Mouse (Mus musculus) neutrophil, adult 59 days (primary cell): Measurements from ENCODE around the gene Insrr. TPM values are rescaled to one million over a fixed set of nuclear protein-coding genes. Genes with fewer than 3 reads are reported as not detected.

Experiments used
- total RNA-seq, 2 experiments: library from RNA; stranded (reverse); gene quantifications; 1 replicate in 1 of 2; 2 replicates in 1 of 2; pipeline ENCODE4 v1.2.4; 2023

The Insrr gene
- not detected for total RNA-seq

DNA sequence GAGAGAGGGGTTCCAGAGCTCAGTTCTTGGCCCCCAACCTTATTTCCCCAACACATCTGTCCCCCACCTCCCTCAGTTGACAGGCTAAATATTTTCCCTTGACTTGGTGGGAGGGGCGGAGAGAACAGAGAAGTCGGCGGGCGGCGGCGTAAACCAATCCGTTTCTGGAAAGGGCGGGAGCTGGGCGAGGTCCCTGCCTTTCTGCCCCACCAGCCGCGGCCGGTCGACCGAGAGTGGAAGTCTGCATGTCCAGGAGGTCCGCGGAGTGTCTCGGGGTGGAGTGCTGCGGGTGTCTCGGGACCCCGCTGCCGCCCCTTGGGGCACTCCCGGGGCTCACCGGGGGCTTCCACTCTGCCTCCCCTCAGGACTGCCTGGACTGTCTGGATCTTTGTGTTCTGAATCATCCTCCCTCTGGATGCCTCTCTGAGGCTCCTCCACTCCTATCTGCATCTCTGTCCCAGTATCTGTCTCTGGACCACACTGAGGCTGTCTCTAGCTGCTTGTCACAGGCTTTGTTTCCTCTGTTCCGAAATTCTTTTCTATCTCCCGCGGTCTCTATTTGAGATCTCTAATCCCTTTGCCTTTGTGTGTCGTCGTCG lies at the start of gene Insrr:
Insrr (plus strand) TSS at position 216 of the 599 bp plus-strand sequence.

DNA sequence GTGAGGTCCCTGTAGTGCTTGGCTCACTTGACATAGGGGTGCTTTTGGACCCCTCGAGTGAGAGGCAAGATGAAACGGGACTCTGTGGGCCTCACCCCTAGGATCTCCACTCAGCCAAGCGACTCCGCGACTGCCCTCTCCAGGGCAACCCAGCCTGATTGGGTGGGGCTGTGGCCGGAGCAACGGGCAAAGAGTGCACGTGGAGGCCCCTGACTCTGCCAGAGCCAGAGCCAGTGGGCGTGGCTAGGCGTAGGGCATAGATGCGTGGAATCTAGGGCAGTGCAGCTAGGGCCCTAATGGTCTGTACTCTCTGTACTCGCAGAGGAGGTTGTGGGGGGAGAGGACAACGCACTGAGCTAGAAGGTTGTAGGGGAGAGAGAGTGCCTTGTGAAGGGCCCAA lies 48.3 kb upstream of the Insrr start, which contains the start of gene Lrrc71:
Lrrc71 (minus strand) TSS at position 195 of the 400 bp plus-strand sequence.

DNA sequence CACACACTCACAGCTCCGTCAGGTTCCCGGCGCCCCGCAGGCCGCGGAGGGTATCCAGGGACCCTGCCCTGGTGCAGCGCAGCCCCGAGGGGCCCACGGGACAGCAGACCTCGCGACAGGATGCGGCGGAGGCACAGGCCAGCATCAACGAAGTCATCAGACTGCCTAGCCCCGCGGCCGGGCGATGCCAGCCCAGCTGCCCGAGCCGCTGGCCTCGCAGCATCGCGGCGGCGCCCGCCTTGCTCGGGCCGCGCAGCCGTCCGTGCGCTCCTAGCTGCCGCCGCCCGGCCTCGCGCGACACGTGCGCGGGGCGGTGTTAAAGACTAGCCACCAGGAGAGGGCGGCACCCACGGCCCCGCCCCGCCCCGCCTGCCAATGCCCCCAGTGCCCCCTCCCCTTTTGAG lies 1.8 kb upstream of the Insrr start, which contains the start of gene Ntrk1:
Ntrk1 (minus strand) TSS at position 241 of the 404 bp plus-strand sequence.

DNA sequence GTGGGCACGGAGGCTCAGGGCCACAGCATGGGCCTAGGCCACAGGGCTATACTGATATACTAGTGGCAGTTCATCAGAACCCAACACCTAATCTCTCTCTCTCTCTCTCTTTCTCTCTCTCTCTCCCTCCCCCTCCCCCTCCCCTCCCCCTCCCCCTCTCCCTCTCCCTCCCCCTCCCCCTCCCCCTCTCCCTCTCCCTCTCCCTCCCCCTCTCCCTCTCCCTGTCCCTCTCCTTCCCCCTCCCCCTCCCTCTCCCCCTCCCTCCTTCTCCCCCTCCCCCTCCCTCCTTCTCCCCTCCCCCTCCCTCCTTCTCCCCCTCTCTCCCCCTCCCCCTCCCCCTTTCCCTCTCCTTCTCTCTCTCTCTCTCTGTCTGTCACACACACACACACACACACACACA lies 27.5 kb downstream of the Insrr start, which contains the start of gene Pear1:
Pear1 (minus strand) TSS at position 101 of the 400 bp plus-strand sequence.

DNA sequence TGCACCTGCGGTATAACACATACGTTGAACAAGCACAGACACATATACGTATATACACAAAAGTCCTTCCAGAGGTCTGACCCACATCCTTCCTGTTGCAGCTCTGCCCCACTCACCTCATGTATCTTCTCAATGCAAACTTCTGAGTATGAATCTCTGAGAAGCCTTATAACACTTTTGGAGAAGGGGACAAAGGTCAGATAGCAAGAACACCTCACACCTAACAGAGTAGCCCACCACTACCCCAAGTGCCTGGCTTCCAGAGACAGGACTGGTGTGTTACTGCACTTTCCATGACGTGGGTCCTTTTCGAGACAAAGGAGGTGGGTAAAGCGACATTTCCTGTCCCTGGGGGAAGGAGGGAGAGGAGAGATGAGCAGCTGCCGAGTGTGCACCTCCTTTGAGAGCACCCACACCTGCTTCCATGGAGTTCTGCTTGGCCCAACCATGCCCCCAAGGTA lies 49.9 kb downstream of the Insrr start, which contains the start of gene Sh2d2a:
Sh2d2a (plus strand) TSS at position 106 of the 461 bp plus-strand sequence.

Other genes starting within 250 kb of the Insrr start
- 10 to 100 TPM; 25.2 to 25.9 TPM for gene Arhgef11, start 179.4 kb upstream of the Insrr start, total RNA-seq
- gene Lrrc71, start 48.3 kb upstream of the Insrr start, total RNA-seq, result under 1 TPM; 0.29 to 0.69 TPM
- not detected for gene Ntrk1, start 1.8 kb upstream of the Insrr start, total RNA-seq
- gene Pear1, start 27.4 kb downstream of the Insrr start, total RNA-seq, result 1 to 10 TPM in 1 of 2 experiments, under 1 TPM in 1; 0.95 to 1.1 TPM
- 1 to 10 TPM; 1.2 TPM for gene Sh2d2a, start 49.8 kb downstream of the Insrr start, total RNA-seq
- 10 to 100 TPM; 26.6 to 27.9 TPM for gene Prcc, start 88.7 kb downstream of the Insrr start, total RNA-seq
- gene Hdgf, start 109.4 kb downstream of the Insrr start, total RNA-seq, result 100 to 1,000 TPM; 113 to 114 TPM
- gene Mrpl24, start 122.6 kb downstream of the Insrr start, total RNA-seq, result 10 to 100 TPM; 70.6 to 84.0 TPM
- 10 to 100 TPM; 21.3 to 25.8 TPM for gene Isg20l2, start 133.4 kb downstream of the Insrr start, total RNA-seq
- gene Rrnad1, start 133.8 kb downstream of the Insrr start, total RNA-seq, result 10 to 100 TPM; 12.3 to 14.4 TPM
- gene Crabp2, start 151.7 kb downstream of the Insrr start, total RNA-seq, result under 1 TPM in 1 of 2 experiments, not detected in 1; 0.73 TPM
- not detected for gene Nes, start 174.1 kb downstream of the Insrr start, total RNA-seq
- gene Bcan, start 203.3 kb downstream of the Insrr start, total RNA-seq, result not detected
- gene Hapln2, start 230.6 kb downstream of the Insrr start, total RNA-seq, result not detected
- 1 to 10 TPM; 4.8 to 4.9 TPM for gene Gpatch4, start 246.2 kb downstream of the Insrr start, total RNA-seq